Mouse (Mus musculus) liver, embryonic 14 days (tissue): ENCODE data around the gene Fam83e. TPM values are rescaled to one million over a fixed set of nuclear protein-coding genes. Genes with fewer than 3 reads are reported as not detected.

Source experiments
- polyA plus RNA-seq: library from polyadenylated mRNA; depleted of rRNA; stranded (reverse); fragments of >200 nt; gene quantifications from 2 replicates; pipeline ENCODE4 v1.2.3, GENCODE M21; 2012; rRNA removed

The Fam83e gene
- 0.21 and 0.32 TPM in 2 replicates for polyA plus RNA-seq

GRCm38 (mm10) chr7:45720413-45721233, at the start of gene Fam83e:
TSS of gene Fam83e (plus strand) at chr7:45721212.

GRCm38 (mm10) chr7:45683396-45684050, 37.5 kb upstream of the Fam83e start, which contains the start of gene Ntn5:
TSS of gene Ntn5 (plus strand) at chr7:45684022.

GRCm38 (mm10) chr7:45693921-45694591, 27.0 kb upstream of the Fam83e start, which contains the start of gene Sec1:
TSS of gene Sec1 (minus strand) at chr7:45694402.

GRCm38 (mm10) chr7:45699523-45700141, 21.4 kb upstream of the Fam83e start, which contains the start of gene Car11:
TSS of gene Car11 (plus strand) at chr7:45699843.

GRCm38 (mm10) chr7:45704730-45705442, 16.1 kb upstream of the Fam83e start, which contains the start of gene Dbp:
TSS of gene Dbp (plus strand) at chr7:45705088.

GRCm38 (mm10) chr7:45715090-45715708, 5.8 kb upstream of the Fam83e start, which contains the start of gene Rpl18:
TSS of gene Rpl18 (plus strand) at chr7:45715457.

GRCm38 (mm10) chr7:45717918-45718297, 3.1 kb upstream of the Fam83e start, which contains the start of gene Sphk2:
TSS of gene Sphk2 (minus strand) at chr7:45718002.

GRCm38 (mm10) chr7:45725713-45726112, 4.7 kb downstream of the Fam83e start, which contains the start of gene Spaca4:
TSS of gene Spaca4 (minus strand) at chr7:45725813.

Other genes starting within 250 kb of the Fam83e start
- gene Tulp2, start 239.3 kb upstream of the Fam83e start, polyA plus RNA-seq, result 0.18 and 0.29 TPM in 2 replicates
- 0.06 TPM in 1 of 2 replicates, not detected in the other for gene Gm45808, start 234.4 kb upstream of the Fam83e start, polyA plus RNA-seq
- 2.0 and 2.2 TPM in 2 replicates for gene Dhdh, start 232.4 kb upstream of the Fam83e start, polyA plus RNA-seq
- gene Nucb1, start 210.8 kb upstream of the Fam83e start, polyA plus RNA-seq, result 55.1 and 58.3 TPM in 2 replicates
- gene Ppp1r15a, start 194.9 kb upstream of the Fam83e start, polyA plus RNA-seq, result 112 and 129 TPM in 2 replicates
- 0.75 and 0.86 TPM in 2 replicates for gene Plekha4, start 194.9 kb upstream of the Fam83e start, polyA plus RNA-seq
- 1.1 and 1.7 TPM in 2 replicates for gene Hsd17b14, start 166.3 kb upstream of the Fam83e start, polyA plus RNA-seq
- 35.6 and 40.6 TPM in 2 replicates for gene Bcat2, start 151.1 kb upstream of the Fam83e start, polyA plus RNA-seq
- gene Fgf21, start 105.7 kb upstream of the Fam83e start, polyA plus RNA-seq, result not detected in 2 replicates
- 0.01 TPM in 1 of 2 replicates, not detected in the other for gene Fut1, start 103.9 kb upstream of the Fam83e start, polyA plus RNA-seq
- gene Izumo1, start 99.4 kb upstream of the Fam83e start, polyA plus RNA-seq, result 0.09 and 0.10 TPM in 2 replicates
- 2.0 and 2.2 TPM in 2 replicates for gene Rasip1, start 93.7 kb upstream of the Fam83e start, polyA plus RNA-seq
- gene Mamstr, start 81.2 kb upstream of the Fam83e start, polyA plus RNA-seq, result 0.37 and 0.43 TPM in 2 replicates
- gene Fut2, start 54.8 kb upstream of the Fam83e start, polyA plus RNA-seq, result not detected in 2 replicates
- gene Ntn5, start 37.2 kb upstream of the Fam83e start, polyA plus RNA-seq, result not detected in 2 replicates
- 0.02 TPM in 1 of 2 replicates, not detected in the other for gene Sec1, start 26.8 kb upstream of the Fam83e start, polyA plus RNA-seq
- 0.14 and 0.37 TPM in 2 replicates for gene Car11, start 21.4 kb upstream of the Fam83e start, polyA plus RNA-seq
- 0.67 TPM in 2 replicates for gene Dbp, start 16.1 kb upstream of the Fam83e start, polyA plus RNA-seq
- gene Rpl18, start 5.8 kb upstream of the Fam83e start, polyA plus RNA-seq, result 524 and 540 TPM in 2 replicates
- gene Sphk2, start 3.2 kb upstream of the Fam83e start, polyA plus RNA-seq, result 6.3 and 7.1 TPM in 2 replicates
- not detected in 2 replicates for gene Spaca4, start 4.6 kb downstream of the Fam83e start, polyA plus RNA-seq
- gene Lmtk3, start 62.5 kb downstream of the Fam83e start, polyA plus RNA-seq, result 0.13 and 0.24 TPM in 2 replicates
- 0.22 and 0.28 TPM in 2 replicates for gene Sult2b1, start 63.5 kb downstream of the Fam83e start, polyA plus RNA-seq
- gene Cyth2, start 93.4 kb downstream of the Fam83e start, polyA plus RNA-seq, result 19.2 and 19.7 TPM in 2 replicates
- 0.08 TPM in 2 replicates for gene Kcnj14, start 103.6 kb downstream of the Fam83e start, polyA plus RNA-seq
- 11.5 and 14.3 TPM in 2 replicates for gene Grwd1, start 109.7 kb downstream of the Fam83e start, polyA plus RNA-seq
- 52.6 and 59.3 TPM in 2 replicates for gene Kdelr1, start 151.6 kb downstream of the Fam83e start, polyA plus RNA-seq
- gene Grin2d, start 157.2 kb downstream of the Fam83e start, polyA plus RNA-seq, result 0.09 TPM in 2 replicates
- gene Syngr4, start 175.5 kb downstream of the Fam83e start, polyA plus RNA-seq, result 0.64 and 0.83 TPM in 2 replicates
- gene Tmem143, start 175.7 kb downstream of the Fam83e start, polyA plus RNA-seq, result 7.8 and 8.8 TPM in 2 replicates
- gene Emp3, start 200.2 kb downstream of the Fam83e start, polyA plus RNA-seq, result 22.4 and 25.3 TPM in 2 replicates
- gene Ccdc114, start 202.9 kb downstream of the Fam83e start, polyA plus RNA-seq, result 1.0 and 1.1 TPM in 2 replicates